Mouse (Mus musculus): ENCODE data around the gene Vps29.

Vps29 gene

GRCm38 (mm10) chr5:122399871-122400270 is 45.7 kb downstream of the Vps29 start:
- DNase-seq (ENCODE audit: low read depth, low spot score): no peak

DNA sequence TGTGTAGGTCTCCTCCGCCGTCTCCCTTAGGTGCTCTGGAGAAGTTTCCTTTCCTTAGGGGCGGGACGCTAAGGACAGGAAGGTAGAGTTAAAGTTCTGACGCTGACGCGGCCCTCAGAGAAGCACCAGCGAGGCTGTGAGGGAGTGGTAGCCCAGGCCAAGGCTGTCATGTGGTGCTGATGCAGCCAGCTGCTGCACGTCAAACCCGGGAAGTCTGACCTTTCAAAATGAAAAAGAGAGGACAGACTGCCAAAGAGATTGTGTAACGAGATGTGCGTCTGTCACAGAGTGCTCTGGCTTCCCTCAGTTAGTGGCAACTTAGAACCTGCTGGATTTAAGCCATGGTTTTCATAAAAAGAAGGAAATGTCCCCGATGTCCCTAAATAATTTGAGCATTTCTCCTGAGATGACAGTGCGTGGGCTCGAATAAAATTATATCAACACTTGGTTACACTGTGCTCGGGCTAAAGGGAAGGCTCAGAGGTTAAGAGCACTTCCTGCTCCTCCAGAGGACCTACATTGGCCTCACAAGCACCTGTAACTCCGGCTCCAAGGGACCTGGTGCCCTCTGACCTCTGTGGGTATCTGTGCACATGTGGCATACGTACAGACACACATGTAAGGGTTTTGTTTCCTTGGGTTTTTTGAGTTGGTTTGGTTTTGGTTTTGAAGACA is 46.6 kb downstream of the Vps29 start:
- DNase-seq (ENCODE audit: low read depth, low spot score): no peak

- DNase-seq (ENCODE audit: low read depth, low spot score): no peak
Observed at GRCm38 (mm10) chr5:122401303-122401640, 47.1 kb downstream of the Vps29 start.

DNA sequence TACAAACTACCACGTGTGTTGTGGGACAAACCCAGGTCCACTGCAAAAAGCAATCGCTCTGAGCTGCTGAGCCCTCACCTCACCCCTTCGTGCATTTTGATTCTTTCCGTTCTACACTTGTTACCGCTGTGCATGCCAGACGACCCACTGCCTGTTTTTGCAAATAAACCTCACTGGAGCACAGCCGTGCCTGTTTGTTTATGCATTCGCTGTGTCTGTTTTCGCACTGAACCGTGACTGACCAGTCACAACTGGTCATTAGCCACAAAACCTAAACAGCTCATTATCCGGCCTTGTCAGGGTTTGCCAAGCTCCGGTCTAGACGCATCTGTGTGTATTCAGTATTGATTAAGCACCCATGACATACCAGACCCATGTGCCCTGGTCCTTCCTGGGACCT is 48.0 kb downstream of the Vps29 start:
- no peak for DNase-seq (ENCODE audit: low read depth, low spot score)

DNA sequence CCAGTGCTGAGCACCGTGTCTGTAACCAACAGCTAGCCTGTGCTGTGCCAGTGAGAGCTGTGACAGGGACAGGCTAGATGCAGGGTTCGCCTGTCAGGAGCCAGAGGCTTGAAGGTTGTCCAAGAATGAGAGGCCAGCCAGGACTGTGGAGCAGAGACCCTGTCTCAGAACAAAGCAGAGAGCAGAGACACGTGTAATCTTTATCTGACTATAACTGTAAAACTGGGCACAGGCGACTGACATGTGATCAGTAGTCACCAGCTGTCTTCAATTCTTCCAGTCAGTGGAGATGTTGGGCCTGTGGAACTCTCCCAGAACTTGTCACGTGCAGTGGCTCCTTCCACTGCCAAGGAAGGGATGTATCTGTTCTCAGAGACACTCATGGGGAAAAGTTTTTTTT is 48.6 kb downstream of the Vps29 start:
- no peak for DNase-seq (ENCODE audit: low read depth, low spot score)

DNA sequence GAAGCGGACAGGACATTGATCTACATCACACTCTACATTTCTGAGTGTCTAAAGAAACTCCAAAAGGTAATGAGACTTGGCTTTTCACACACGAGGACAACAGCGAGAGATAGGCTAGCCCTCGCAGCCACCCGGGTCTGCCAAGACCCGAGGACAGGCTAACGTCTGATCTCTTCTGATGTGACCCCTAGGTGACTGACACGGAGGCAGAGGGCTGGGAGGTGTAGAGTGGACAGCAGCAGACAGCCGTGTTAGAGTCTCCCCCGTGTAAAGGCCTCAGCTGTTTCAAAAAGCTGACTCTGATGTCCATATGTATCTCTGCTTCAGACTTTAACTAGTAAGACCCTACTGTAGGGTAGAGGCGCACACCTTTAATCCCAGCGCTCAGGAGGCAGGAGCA is 49.2 kb downstream of the Vps29 start:
- DNase-seq (ENCODE audit: low read depth, low spot score): no peak

DNA sequence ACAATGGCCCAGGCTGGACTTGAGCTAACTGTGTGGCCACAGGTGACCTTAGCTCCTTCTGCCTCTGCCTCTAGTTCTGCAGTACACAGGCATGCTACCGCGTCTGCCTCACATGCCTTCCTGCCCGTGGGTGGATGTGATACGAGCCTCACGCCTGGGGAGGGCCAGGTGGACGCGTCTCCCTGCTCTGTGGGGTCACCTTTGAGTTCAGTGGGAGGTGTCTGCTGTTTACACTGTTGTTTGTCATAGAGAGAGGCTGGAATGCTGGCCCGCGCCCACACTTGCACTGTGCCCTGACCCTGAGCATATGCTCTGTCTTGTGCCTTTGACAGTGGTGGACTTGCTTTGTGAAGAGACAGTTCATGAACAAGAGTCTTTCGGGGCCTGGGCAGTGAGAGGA is 51.4 kb downstream of the Vps29 start:
- no peak for DNase-seq (ENCODE audit: low read depth, low spot score)

GRCm38 (mm10) chr5:122409692-122410645 is 55.8 kb downstream of the Vps29 start:
- no peak for DNase-seq (ENCODE audit: low read depth, low spot score)

GRCm38 (mm10) chr5:122411892-122412291 is 57.7 kb downstream of the Vps29 start:
- no peak for DNase-seq (ENCODE audit: low read depth, low spot score)

- no peak for DNase-seq (ENCODE audit: low read depth, low spot score)
Observed at GRCm38 (mm10) chr5:122412826-122413225, 58.7 kb downstream of the Vps29 start.

GRCm38 (mm10) chr5:122414351-122414750 is 60.2 kb downstream of the Vps29 start:
- no peak for DNase-seq (ENCODE audit: low read depth, low spot score)

Data from retina, adult 2 months (tissue).